Mouse (Mus musculus): ENCODE results near the gene Ankrd9. TPM values are rescaled to one million over a fixed set of nuclear protein-coding genes. Genes with fewer than 3 reads are reported as not detected.

Ankrd9 gene
- total and polyA plus RNA-seq, 3 experiments: 2.6 to 19.3 (median 7.5) TPM

- Histone ChIP-seq H3K4me3 (ENCODE audit: low read depth, low read length) (peak overlapping the region; percentile 72; the same call in 1 of the 2 replicates), H3K9me3 (replicated peaks) (peaks cover 3% of the 10 kb centered on the region), H3K4me1 (ENCODE audit: insufficient read depth, low read depth, low read length) (peaks cover 54% of the 10 kb centered on the region), H3K27me3 (ENCODE audit: insufficient read depth, low read length) (0 out of 2 replicates have a peak, but pooled peaks cover 3% of the 10 kb centered on the region), H3K36me3 (replicated peaks) (no peaks in the 10 kb centered on the region)
- TF ChIP-seq TAL1 (conservative IDR thresholded peaks at IDR 0.05; ENCODE audit: low read depth, low read length): no peak
- no peak for TF ChIP-seq CTCF (IDR thresholded peaks at IDR 0.05; ENCODE audit: low read depth, low read length)
- no peak for TF ChIP-seq GATA1 (IDR thresholded peaks at IDR 0.05; ENCODE audit: borderline replicate concordance, low read length)
- no peak for TF ChIP-seq GATA2 (IDR thresholded peaks at IDR 0.05; ENCODE audit: borderline replicate concordance, low read depth, low read length)
- no peak for TF ChIP-seq POLR2AphosphoS5 (IDR thresholded peaks at IDR 0.05; ENCODE audit: insufficient replicate concordance, low read depth, low read length)
- no peak for DNase-seq (ENCODE audit: low spot score)
- no peak for ATAC-seq (ENCODE audit: extremely low read depth, insufficient number of reproducible peaks, low FRiP score, poor library complexity, severe bottlenecking)
Observed at GRCm38 (mm10) chr12:110992771-110993170, 13.9 kb upstream of the Ankrd9 start.

- ATAC-seq (ENCODE audit: extremely low read depth, insufficient number of reproducible peaks, low FRiP score, poor library complexity, severe bottlenecking): peak; percentile 77
Observed at GRCm38 (mm10) chr12:110992128-110992553, 13.3 kb upstream of the Ankrd9 start.

GRCm38 (mm10) chr12:110991361-110992127 lies 12.7 kb upstream of the Ankrd9 start:
- DNase-seq (ENCODE audit: low spot score) (peak; percentile 97), ATAC-seq (ENCODE audit: extremely low read depth, insufficient number of reproducible peaks, low FRiP score, poor library complexity, severe bottlenecking) (peak; percentile 77)
- Histone ChIP-seq H3K36me3 (replicated peaks) (no peaks in the 10 kb centered on the region), H3K4me3 (ENCODE audit: low read depth, low read length) (peak overlapping the region; percentile 72), H3K4me1 (ENCODE audit: insufficient read depth, low read depth, low read length) (peaks cover 54% of the 10 kb centered on the region), H3K9me3 (replicated peaks) (no peaks in the 10 kb centered on the region), H3K27me3 (ENCODE audit: insufficient read depth, low read length) (peaks cover 6% of the 10 kb centered on the region; the same call in 1 of the 2 replicates)
- TF ChIP-seq GATA2 (IDR thresholded peaks at IDR 0.05; ENCODE audit: borderline replicate concordance, low read depth, low read length) (no peak), TAL1 (conservative IDR thresholded peaks at IDR 0.05; ENCODE audit: low read depth, low read length) (no peak), CTCF (IDR thresholded peaks at IDR 0.05; ENCODE audit: low read depth, low read length) (peak; percentile 97), POLR2AphosphoS5 (IDR thresholded peaks at IDR 0.05; ENCODE audit: insufficient replicate concordance, low read depth, low read length) (no peak)

More at GRCm38 (mm10) chr12:110992128-110992553, 13.3 kb upstream of the Ankrd9 start:
- DNase-seq (ENCODE audit: low spot score): peak; percentile 94
- no peaks in the 10 kb centered on the region for H3K9me3 ChIP-seq (replicated peaks)
- peak overlapping the region; percentile 72 for H3K4me3 ChIP-seq (ENCODE audit: low read depth, low read length)
- peaks cover 54% of the 10 kb centered on the region for H3K4me1 ChIP-seq (ENCODE audit: insufficient read depth, low read depth, low read length)
- no peaks in the 10 kb centered on the region for H3K36me3 ChIP-seq (replicated peaks)
- peak; percentile 99 for TF ChIP-seq CTCF (IDR thresholded peaks at IDR 0.05; ENCODE audit: low read depth, low read length)
- no peak for TF ChIP-seq POLR2AphosphoS5 (IDR thresholded peaks at IDR 0.05; ENCODE audit: insufficient replicate concordance, low read depth, low read length)
- H3K27me3 ChIP-seq (ENCODE audit: insufficient read depth, low read length): peaks cover 4% of the 10 kb centered on the region; the same call in 1 of the 2 replicates

GRCm38 (mm10) chr12:110990500-110990899 lies 11.7 kb upstream of the Ankrd9 start:
- TF ChIP-seq GATA2 (IDR thresholded peaks at IDR 0.05; ENCODE audit: borderline replicate concordance, low read depth, low read length): no peak
- peaks cover 54% of the 10 kb centered on the region for H3K4me1 ChIP-seq (ENCODE audit: insufficient read depth, low read depth, low read length)
- H3K36me3 ChIP-seq (replicated peaks): no peaks in the 10 kb centered on the region
- H3K4me3 ChIP-seq (ENCODE audit: low read depth, low read length): no peak overlapping the region
- no peaks in the 10 kb centered on the region for H3K9me3 ChIP-seq (replicated peaks)
- no peak for DNase-seq (ENCODE audit: low spot score)
- ATAC-seq (ENCODE audit: extremely low read depth, insufficient number of reproducible peaks, low FRiP score, poor library complexity, severe bottlenecking): no peak
- peaks cover 16% of the 10 kb centered on the region for H3K27me3 ChIP-seq (ENCODE audit: insufficient read depth, low read length)

GRCm38 (mm10) chr12:110989409-110989808 lies 10.6 kb upstream of the Ankrd9 start:
- peaks cover 48% of the 10 kb centered on the region for H3K4me1 ChIP-seq (ENCODE audit: insufficient read depth, low read depth, low read length)
- H3K36me3 ChIP-seq (replicated peaks): no peaks in the 10 kb centered on the region
- ATAC-seq (ENCODE audit: extremely low read depth, insufficient number of reproducible peaks, low FRiP score, poor library complexity, severe bottlenecking) (no peak), DNase-seq (ENCODE audit: low spot score) (no peak)
- peaks cover 26% of the 10 kb centered on the region for H3K27me3 ChIP-seq (ENCODE audit: insufficient read depth, low read length)
- no peak overlapping the region for H3K4me3 ChIP-seq (ENCODE audit: low read depth, low read length)
- no peak for TF ChIP-seq CTCF (IDR thresholded peaks at IDR 0.05; ENCODE audit: low read depth, low read length)
- TF ChIP-seq GATA1 (IDR thresholded peaks at IDR 0.05; ENCODE audit: borderline replicate concordance, low read length): no peak
- no peak for TF ChIP-seq GATA2 (IDR thresholded peaks at IDR 0.05; ENCODE audit: borderline replicate concordance, low read depth, low read length)
- TF ChIP-seq POLR2AphosphoS5 (IDR thresholded peaks at IDR 0.05; ENCODE audit: insufficient replicate concordance, low read depth, low read length): no peak
- no peak for TF ChIP-seq TAL1 (conservative IDR thresholded peaks at IDR 0.05; ENCODE audit: low read depth, low read length)
- H3K9me3 ChIP-seq (replicated peaks): no peaks in the 10 kb centered on the region

GRCm38 (mm10) chr12:110986536-110987425 lies 7.9 kb upstream of the Ankrd9 start:
- peaks cover 36% of the 10 kb centered on the region for H3K4me1 ChIP-seq (ENCODE audit: insufficient read depth, low read depth, low read length)
- no peak for TF ChIP-seq GATA1 (IDR thresholded peaks at IDR 0.05; ENCODE audit: borderline replicate concordance, low read length)
- TF ChIP-seq GATA2 (IDR thresholded peaks at IDR 0.05; ENCODE audit: borderline replicate concordance, low read depth, low read length): no peak
- TF ChIP-seq POLR2AphosphoS5 (IDR thresholded peaks at IDR 0.05; ENCODE audit: insufficient replicate concordance, low read depth, low read length): no peak
- no peak for TF ChIP-seq CTCF (IDR thresholded peaks at IDR 0.05; ENCODE audit: low read depth, low read length)
- TF ChIP-seq TAL1 (conservative IDR thresholded peaks at IDR 0.05; ENCODE audit: low read depth, low read length): no peak
- H3K27me3 ChIP-seq (ENCODE audit: insufficient read depth, low read length): peaks cover 37% of the 10 kb centered on the region
- ATAC-seq (ENCODE audit: extremely low read depth, insufficient number of reproducible peaks, low FRiP score, poor library complexity, severe bottlenecking) (no peak), DNase-seq (ENCODE audit: low spot score) (no peak)
- no peaks in the 10 kb centered on the region for H3K9me3 ChIP-seq (replicated peaks)
- no peaks in the 10 kb centered on the region for H3K36me3 ChIP-seq (replicated peaks)
- no peak overlapping the region for H3K4me3 ChIP-seq (ENCODE audit: low read depth, low read length)
